Mouse (Mus musculus) liver, adult 2 months (tissue): Measurements from ENCODE around the gene Fam107b. TPM values are rescaled to one million over a fixed set of nuclear protein-coding genes. Genes with fewer than 3 reads are reported as not detected.
A peak's percentile ranks its signal among the peaks of the same experiment; 100 is the strongest.

Source experiments
- DNase-seq: peaks from one replicate; pipeline ENCODE4 v3.0.0-alpha.2; 2011; ENCODE audit warnings: low read depth, low spot score; ENCODE audit errors: extremely low read depth
- H3K27ac ChIP-seq: fragments of 200-500 bp; replicated peaks from 2 replicates; pipeline ENCODE4 v1.5.1; 2012; ENCODE audit warnings: low read depth, mild to moderate bottlenecking, control low read depth, inconsistent platforms, low read length; ENCODE audit not compliant: insufficient read depth
- H3K27me3 ChIP-seq: fragments of 200-500 bp; 2 replicates; pipeline ENCODE4 v1.6.1; 2012; ENCODE audit warnings: mild to moderate bottlenecking, moderate library complexity, low read length, inconsistent platforms; ENCODE audit not compliant: control insufficient read depth, insufficient read depth
- H3K36me3 ChIP-seq: fragments of 200-500 bp; 2 replicates; pipeline ENCODE4 v1.6.1; 2012; ENCODE audit warnings: low read length, inconsistent platforms; ENCODE audit not compliant: control insufficient read depth, insufficient read depth
- H3K4me1 ChIP-seq: fragments of 200-500 bp; 2 replicates; pipeline ENCODE4 v1.6.1; 2011; ENCODE audit warnings: low read length; ENCODE audit not compliant: control insufficient read depth, insufficient read depth
- H3K4me3 ChIP-seq: fragments of 200-500 bp; 2 replicates; pipeline ENCODE4 v1.5.1; 2011; ENCODE audit warnings: low read depth, mild to moderate bottlenecking, control low read depth, low read length, moderate library complexity; ENCODE audit not compliant: insufficient read depth
- H3K79me2 ChIP-seq: fragments of 200-500 bp; 2 replicates; pipeline ENCODE4 v1.6.1; 2012; ENCODE audit warnings: inconsistent platforms, mild to moderate bottlenecking, low read length, moderate library complexity; ENCODE audit not compliant: control insufficient read depth, insufficient read depth
- H3K9ac ChIP-seq: fragments of 200-500 bp; 2 replicates; pipeline ENCODE4 v1.6.1; 2012; ENCODE audit warnings: low read depth, mild to moderate bottlenecking, control low read depth, inconsistent platforms, low read length
- CTCF ChIP-seq: fragments of 200-500 bp; IDR thresholded peaks from 2 replicates; pipeline ENCODE4 v1.5.1; 2011; ENCODE audit warnings: low read depth, low read length, control low read depth
- POLR2A ChIP-seq: fragments of 200-500 bp; IDR thresholded peaks from 2 replicates; pipeline ENCODE4 v1.6.1; 2011; ENCODE audit warnings: low read length, control low read depth; ENCODE audit not compliant: insufficient read depth; ENCODE audit errors: extremely low read depth
- WGBS: fragments of 180-500 bp; shearing (Covaris S2); methylation state at CpG from one replicate; pipeline ENCODE4 v1.1.7; 2018; 5-methylcytosine and 5-hydroxymethylcytosine counted together
- polyA plus RNA-seq: library from polyadenylated mRNA; depleted of rRNA; stranded (reverse); fragments of >200 nt; gene quantifications from 2 replicates; pipeline ENCODE4 v1.2.3, GENCODE M21; 2012
- total RNA-seq: library from RNA; depleted of rRNA; stranded (reverse); fragments of >200 nt; gene quantifications from 2 replicates; pipeline ENCODE4 v1.2.3, GENCODE M21; 2014

Gene Fam107b
- total and polyA plus RNA-seq, 2 experiments = 13.7 to 68.6 TPM

DNA sequence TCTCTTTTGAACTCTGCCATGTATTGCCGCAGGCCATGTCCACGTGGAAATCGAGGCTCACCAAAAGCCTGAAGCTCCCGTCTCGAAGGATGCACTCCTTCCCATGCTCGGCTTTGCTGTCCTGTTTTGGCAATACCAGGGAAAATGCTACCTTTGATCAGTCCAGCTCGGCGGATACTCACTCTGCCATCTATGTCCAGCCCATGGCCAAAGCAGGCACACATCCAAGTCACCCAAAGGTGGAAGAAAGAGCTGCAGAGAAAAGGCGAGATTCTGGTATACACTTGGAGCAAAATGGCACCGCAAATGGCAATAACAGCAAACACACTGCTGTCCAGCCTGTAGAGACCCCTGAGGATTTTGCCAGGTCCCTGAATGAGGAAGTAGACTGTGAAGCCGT is 318 bp downstream of the Fam107b start:
- Histone ChIP-seq H3K79me2 (no peaks in the 10 kb centered on the region), H3K27ac (peak overlapping the region; percentile 67; the same call in 1 of the 2 replicates), H3K27me3 (no peaks in the 10 kb centered on the region), H3K4me3 (peak overlapping the region; percentile 51), H3K4me1 (0 out of 2 replicates have a peak, but pooled peaks cover 2% of the 10 kb centered on the region), H3K9ac (peak overlapping the region; percentile 18; the same call in 1 of the 2 replicates), H3K36me3 (no peaks in the 10 kb centered on the region)
- 45% methylated on average over 11 of the region's 11 CpGs for WGBS
- TF ChIP-seq CTCF (no peak), POLR2A (no peak)
- peak; percentile 88 for DNase-seq

DNA sequence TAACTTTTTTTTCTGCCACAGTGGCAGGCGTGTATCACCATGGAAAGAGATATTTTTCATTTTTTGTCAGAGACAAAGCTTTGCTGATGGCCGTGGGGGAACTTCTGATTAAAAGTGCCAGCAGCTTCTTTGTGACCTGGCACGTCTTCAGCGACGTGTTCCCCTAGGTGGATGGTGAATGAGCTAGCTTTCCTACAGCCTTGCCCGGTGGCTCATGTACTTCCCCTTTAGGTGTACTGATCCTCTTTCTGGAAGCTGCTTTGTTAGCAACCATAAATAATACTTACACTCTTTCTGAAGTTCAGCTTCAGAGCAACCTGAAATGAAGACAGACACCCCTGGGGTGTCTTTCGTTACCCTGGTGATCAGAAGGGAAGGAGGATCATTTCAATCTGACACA is 3.6 kb downstream of the Fam107b start:
- H3K9ac ChIP-seq = no peak overlapping the region
- no peaks in the 10 kb centered on the region for H3K27me3 ChIP-seq
- 89% methylated on average over 7 of the region's 7 CpGs for WGBS
- H3K36me3 ChIP-seq = no peaks in the 10 kb centered on the region
- H3K27ac ChIP-seq = no peak overlapping the region
- H3K4me3 ChIP-seq = no peak overlapping the region
- no peaks in the 10 kb centered on the region for H3K79me2 ChIP-seq
- no peak for DNase-seq
- TF ChIP-seq POLR2A = no peak
- TF ChIP-seq CTCF = no peak
- peaks cover 5% of the 10 kb centered on the region for H3K4me1 ChIP-seq

DNA sequence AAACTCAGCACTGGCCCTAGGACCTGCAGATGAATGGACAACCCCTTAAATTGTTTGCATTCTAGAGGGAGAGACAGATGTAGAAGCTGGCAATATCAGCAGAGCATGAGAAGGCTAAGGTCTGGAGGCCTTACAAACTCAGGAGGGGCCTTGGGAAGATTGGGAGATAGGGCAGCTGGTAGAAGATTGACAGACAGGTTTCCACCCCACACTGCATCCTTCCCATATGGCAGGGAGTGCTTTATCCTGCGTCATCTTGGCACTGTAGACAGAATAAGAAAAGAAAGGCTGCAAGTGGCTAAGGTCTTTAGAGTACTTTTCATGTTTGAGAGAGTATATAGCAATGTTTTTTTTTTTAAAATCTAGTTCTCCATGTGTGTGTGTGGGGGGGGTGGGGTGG is 4.9 kb downstream of the Fam107b start:
- DNase-seq = no peak
- Histone ChIP-seq H3K4me1 (peaks cover 13% of the 10 kb centered on the region), H3K79me2 (no peaks in the 10 kb centered on the region), H3K4me3 (no peak overlapping the region), H3K36me3 (no peaks in the 10 kb centered on the region), H3K9ac (no peak overlapping the region), H3K27me3 (no peaks in the 10 kb centered on the region), H3K27ac (no peak overlapping the region)
- no peak for TF ChIP-seq POLR2A
- TF ChIP-seq CTCF = no peak
- WGBS = 84% methylated on average over 1 of the region's 1 CpGs

DNA sequence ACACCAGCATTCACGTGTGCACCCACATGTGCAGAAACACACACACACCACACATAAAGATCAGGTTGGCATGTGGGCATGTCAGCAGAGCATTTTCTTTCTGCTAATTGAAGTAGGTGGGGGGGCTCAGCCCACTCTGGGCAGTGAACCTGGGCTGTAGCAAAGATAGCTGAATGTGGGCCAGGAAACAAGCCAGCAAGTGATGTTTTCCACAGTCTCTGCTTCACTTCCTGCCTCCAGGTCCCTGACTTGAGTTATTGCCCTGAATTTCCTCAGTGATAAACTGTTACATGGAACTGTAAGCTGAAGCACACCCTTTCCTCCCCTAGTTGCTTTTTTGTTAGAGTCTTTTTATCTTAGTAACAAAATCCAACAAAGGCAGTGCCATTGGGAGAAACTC is 6.1 kb downstream of the Fam107b start:
- no peaks in the 10 kb centered on the region for H3K27me3 ChIP-seq
- no peak for TF ChIP-seq POLR2A
- no peaks in the 10 kb centered on the region for H3K79me2 ChIP-seq
- DNase-seq = no peak
- WGBS = 77% methylated on average over 1 of the region's 1 CpGs
- no peak overlapping the region for H3K9ac ChIP-seq
- H3K4me3 ChIP-seq = no peak overlapping the region
- no peak overlapping the region for H3K27ac ChIP-seq
- H3K4me1 ChIP-seq = peaks cover 11% of the 10 kb centered on the region
- no peaks in the 10 kb centered on the region for H3K36me3 ChIP-seq

DNA sequence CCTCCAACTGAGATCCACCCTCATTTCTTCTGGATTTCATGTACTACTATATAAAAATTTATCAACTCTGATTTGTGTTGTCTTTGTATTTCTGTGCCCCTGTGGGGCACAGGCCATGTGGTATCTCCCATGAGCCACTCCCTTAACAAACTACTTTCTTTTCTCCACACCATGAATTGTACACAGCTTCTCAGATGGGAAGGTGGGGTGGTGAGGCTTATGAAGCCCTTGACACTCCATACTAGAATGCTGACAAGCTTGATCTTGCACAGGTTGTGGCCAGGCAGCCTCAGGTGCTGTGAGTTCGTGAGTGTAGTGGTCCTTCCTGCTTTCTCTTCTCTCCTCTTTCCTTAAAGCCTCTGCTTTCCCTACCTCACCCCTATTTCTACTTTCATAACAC is 6.9 kb downstream of the Fam107b start:
- Histone ChIP-seq H3K27me3 (no peaks in the 10 kb centered on the region), H3K36me3 (no peaks in the 10 kb centered on the region), H3K4me3 (no peak overlapping the region), H3K79me2 (no peaks in the 10 kb centered on the region), H3K9ac (no peak overlapping the region), H3K27ac (no peak overlapping the region), H3K4me1 (peaks cover 11% of the 10 kb centered on the region)
- WGBS = 85% methylated on average over 1 of the region's 1 CpGs
- DNase-seq = no peak
- TF ChIP-seq POLR2A (no peak), CTCF (no peak)

DNA sequence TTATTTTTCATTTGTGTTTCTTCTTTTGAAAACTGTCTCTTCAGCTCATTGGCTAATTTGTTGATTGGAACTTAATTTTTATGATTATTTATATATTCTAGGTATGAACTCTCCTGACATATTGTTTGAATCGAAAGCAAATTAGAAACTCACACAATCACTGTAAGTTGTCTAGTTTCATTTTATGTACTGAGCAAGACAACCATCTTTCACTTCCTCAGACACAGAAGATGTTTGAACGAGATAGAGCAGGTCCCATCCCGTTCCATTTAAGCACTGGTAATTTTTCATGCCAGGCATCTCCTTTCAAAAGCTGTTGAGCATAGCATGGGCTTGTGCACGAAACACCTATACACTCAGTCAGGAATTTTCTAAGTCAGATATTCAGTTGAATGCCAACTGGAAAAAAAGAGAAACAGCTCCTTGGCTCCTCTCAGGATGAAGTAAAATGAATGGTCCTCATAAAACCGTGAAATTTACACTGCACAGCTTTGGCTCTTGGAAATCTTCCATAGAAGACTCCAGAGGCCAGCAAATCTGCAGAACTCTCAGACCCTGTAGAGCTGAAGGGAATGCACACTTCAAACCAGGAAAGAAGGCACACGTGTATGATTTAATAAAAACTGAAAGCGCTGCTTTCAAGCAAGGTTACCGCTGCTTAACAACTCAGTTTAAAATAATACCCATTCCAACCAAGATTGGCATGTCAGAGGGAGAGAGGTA is 8.1 kb downstream of the Fam107b start:
- peaks cover 11% of the 10 kb centered on the region for H3K4me1 ChIP-seq
- TF ChIP-seq CTCF (no peak), POLR2A (no peak)
- H3K36me3 ChIP-seq = no peaks in the 10 kb centered on the region
- DNase-seq = no peak
- no peak overlapping the region for H3K9ac ChIP-seq
- H3K27ac ChIP-seq = no peak overlapping the region
- H3K27me3 ChIP-seq = no peaks in the 10 kb centered on the region
- no peaks in the 10 kb centered on the region for H3K79me2 ChIP-seq
- no peak overlapping the region for H3K4me3 ChIP-seq
- 88% methylated on average over 8 of the region's 8 CpGs for WGBS
